Mouse (Mus musculus) lung, postnatal 0 days (tissue): Measurements from ENCODE around the gene Adgrl4. TPM values are rescaled to one million over a fixed set of nuclear protein-coding genes. Genes with fewer than 3 reads are reported as not detected.
A peak's percentile ranks its signal among the peaks of the same experiment; 100 is the strongest.

Experiments
- ATAC-seq: fragments of 200-750 bp; cut with Nextera tagmentation; 2 replicates; pipeline ENCODE4 v1.8.0; 2017; ENCODE audit warnings: moderate library complexity
- DNase-seq: peaks from one replicate; pipeline ENCODE4 v3.0.0-alpha.2; 2016; ENCODE audit warnings: low spot score
- H3K27ac ChIP-seq: fragments of 300-500 bp; sonication (generic); 2 replicates; pipeline ENCODE4 v1.5.1; 2014; ENCODE audit warnings: antibody characterized with exemption, mild to moderate bottlenecking, low read length, mixed read lengths
- H3K27me3 ChIP-seq: fragments of 300-500 bp; sonication (generic); replicated peaks from 2 replicates; pipeline ENCODE4 v1.6.1; 2014; ENCODE audit warnings: low read length, mixed read lengths; ENCODE audit not compliant: insufficient read depth
- H3K36me3 ChIP-seq: fragments of 300-500 bp; sonication (generic); 2 replicates; pipeline ENCODE4 v1.6.1; 2014; ENCODE audit warnings: low read length, mixed read lengths; ENCODE audit not compliant: insufficient read depth
- H3K4me1 ChIP-seq: fragments of 300-500 bp; sonication (generic); 2 replicates; pipeline ENCODE4 v1.6.1; 2014; ENCODE audit warnings: antibody characterized with exemption, low read depth, low read length, mixed read lengths; ENCODE audit not compliant: insufficient read depth
- H3K4me2 ChIP-seq: fragments of 300-500 bp; sonication (generic); replicated peaks from 2 replicates; pipeline ENCODE4 v1.6.1; 2014; ENCODE audit warnings: low read depth, mild to moderate bottlenecking, low read length, moderate library complexity, mixed read lengths
- H3K4me3 ChIP-seq: fragments of 300-500 bp; sonication (generic); 2 replicates; pipeline ENCODE4 v1.5.1; 2014; ENCODE audit warnings: low read depth, low read length
- H3K9ac ChIP-seq: fragments of 300-500 bp; sonication (generic); replicated peaks from 2 replicates; pipeline ENCODE4 v1.6.1; 2014; ENCODE audit warnings: low read depth, mild to moderate bottlenecking
- H3K9me3 ChIP-seq: fragments of 300-500 bp; sonication (generic); 2 replicates; pipeline ENCODE4 v1.6.1; 2016; ENCODE audit warnings: low read length, mixed read lengths
- CTCF ChIP-seq: IDR thresholded peaks from 2 replicates; pipeline ENCODE4 v1.5.1; 2016; ENCODE audit warnings: antibody characterized with exemption, mild to moderate bottlenecking
- EP300 ChIP-seq: IDR thresholded peaks from 2 replicates; pipeline ENCODE4 v1.6.1; 2016; ENCODE audit warnings: antibody characterized with exemption, mild to moderate bottlenecking, control low read depth
- WGBS: fragments of 180-500 bp; shearing (Covaris S2); extraction: QIAGEN DNeasy Blood & Tissue Kit; methylation state at CpG from one replicate; pipeline ENCODE4 v1.1.7; 2014; 5-methylcytosine and 5-hydroxymethylcytosine counted together
- polyA plus RNA-seq: library from polyadenylated mRNA; unstranded; fragments of >200 nt; fragmentation: Nextera tagmentation; extraction: Ambion mirVana; gene quantifications from 2 replicates; pipeline ENCODE4 v1.2.1, GENCODE M21; 2015

The Adgrl4 gene
- polyA plus RNA-seq, 1 experiment from 2014 or later: 41.1 TPM

GRCm38 (mm10) chr3:151556635-151557034 lies 118.9 kb downstream of the Adgrl4 start:
- no peak overlapping the region for H3K9ac ChIP-seq
- H3K4me2 ChIP-seq: no peak overlapping the region
- H3K9me3 ChIP-seq: no peaks in the 10 kb centered on the region
- no peaks in the 10 kb centered on the region for H3K27me3 ChIP-seq
- WGBS: 79% methylated on average over 2 of the region's 2 CpGs
- H3K4me1 ChIP-seq: no peaks in the 10 kb centered on the region
- TF ChIP-seq CTCF (no peak), EP300 (no peak)
- DNase-seq (no peak), ATAC-seq (no peak)
- H3K4me3 ChIP-seq: no peak overlapping the region
- H3K27ac ChIP-seq: no peak overlapping the region
- no peaks in the 10 kb centered on the region for H3K36me3 ChIP-seq

GRCm38 (mm10) chr3:151557125-151557524 lies 119.4 kb downstream of the Adgrl4 start:
- H3K4me1 ChIP-seq: no peaks in the 10 kb centered on the region
- no peaks in the 10 kb centered on the region for H3K9me3 ChIP-seq
- no peak overlapping the region for H3K4me2 ChIP-seq
- WGBS: 35% methylated on average over 2 of the region's 2 CpGs
- H3K9ac ChIP-seq: no peak overlapping the region
- H3K27ac ChIP-seq: no peak overlapping the region
- no peaks in the 10 kb centered on the region for H3K36me3 ChIP-seq
- no peak for DNase-seq
- H3K27me3 ChIP-seq: no peaks in the 10 kb centered on the region
- no peak for TF ChIP-seq EP300
- no peak for TF ChIP-seq CTCF
- H3K4me3 ChIP-seq: no peak overlapping the region
- ATAC-seq: no peak

DNA sequence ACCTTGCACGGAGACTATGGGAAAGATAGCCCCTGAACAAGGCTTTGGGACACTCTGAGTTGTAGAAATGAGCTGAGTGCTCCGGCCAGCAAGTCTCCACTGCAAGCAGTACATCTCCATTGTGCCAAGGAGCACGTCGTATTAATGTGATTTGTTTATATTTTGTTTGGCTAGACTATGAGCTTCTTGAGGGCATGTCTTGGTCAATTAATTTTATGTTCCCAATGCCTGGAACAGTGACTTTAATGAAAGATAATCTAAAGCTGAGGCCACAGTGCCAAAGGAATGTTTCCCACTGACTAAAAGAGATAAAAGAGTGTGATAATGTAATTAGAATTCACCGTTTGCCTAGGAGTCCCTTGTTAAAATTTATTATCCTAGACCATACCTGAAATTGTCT lies 119.9 kb downstream of the Adgrl4 start:
- Histone ChIP-seq H3K4me3 (no peak overlapping the region), H3K4me1 (no peaks in the 10 kb centered on the region), H3K27me3 (no peaks in the 10 kb centered on the region), H3K4me2 (no peak overlapping the region), H3K9ac (no peak overlapping the region), H3K27ac (no peak overlapping the region), H3K9me3 (no peaks in the 10 kb centered on the region), H3K36me3 (no peaks in the 10 kb centered on the region)
- TF ChIP-seq CTCF: no peak
- no peak for TF ChIP-seq EP300
- WGBS: 56% methylated on average over 5 of the region's 5 CpGs
- ATAC-seq (no peak), DNase-seq (no peak)

DNA sequence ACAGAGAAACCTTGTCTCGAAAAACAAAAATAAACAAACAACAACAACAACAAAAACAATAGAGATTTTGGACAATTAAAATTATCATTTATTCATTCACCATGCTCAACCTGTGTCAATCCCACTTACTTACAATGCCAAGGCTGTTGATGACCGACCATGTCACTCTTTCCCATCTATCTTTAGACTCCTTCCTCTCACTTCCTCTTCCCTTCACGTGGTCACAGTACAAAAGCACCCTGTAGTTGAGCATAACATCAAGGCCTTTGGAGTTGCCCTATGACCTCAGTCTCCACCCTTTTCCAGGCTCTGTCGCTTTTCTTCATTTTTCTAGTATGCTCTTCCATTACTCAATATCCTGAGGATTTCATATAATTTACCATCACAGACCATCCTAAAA lies 120.7 kb downstream of the Adgrl4 start:
- Histone ChIP-seq H3K4me2 (no peak overlapping the region), H3K4me1 (no peaks in the 10 kb centered on the region), H3K9me3 (no peaks in the 10 kb centered on the region), H3K36me3 (no peaks in the 10 kb centered on the region), H3K4me3 (no peak overlapping the region), H3K9ac (no peak overlapping the region), H3K27me3 (no peaks in the 10 kb centered on the region), H3K27ac (no peak overlapping the region)
- ATAC-seq: no peak
- TF ChIP-seq CTCF (no peak), EP300 (no peak)
- no peak for DNase-seq
- 60% methylated on average over 4 of the region's 4 CpGs for WGBS

DNA sequence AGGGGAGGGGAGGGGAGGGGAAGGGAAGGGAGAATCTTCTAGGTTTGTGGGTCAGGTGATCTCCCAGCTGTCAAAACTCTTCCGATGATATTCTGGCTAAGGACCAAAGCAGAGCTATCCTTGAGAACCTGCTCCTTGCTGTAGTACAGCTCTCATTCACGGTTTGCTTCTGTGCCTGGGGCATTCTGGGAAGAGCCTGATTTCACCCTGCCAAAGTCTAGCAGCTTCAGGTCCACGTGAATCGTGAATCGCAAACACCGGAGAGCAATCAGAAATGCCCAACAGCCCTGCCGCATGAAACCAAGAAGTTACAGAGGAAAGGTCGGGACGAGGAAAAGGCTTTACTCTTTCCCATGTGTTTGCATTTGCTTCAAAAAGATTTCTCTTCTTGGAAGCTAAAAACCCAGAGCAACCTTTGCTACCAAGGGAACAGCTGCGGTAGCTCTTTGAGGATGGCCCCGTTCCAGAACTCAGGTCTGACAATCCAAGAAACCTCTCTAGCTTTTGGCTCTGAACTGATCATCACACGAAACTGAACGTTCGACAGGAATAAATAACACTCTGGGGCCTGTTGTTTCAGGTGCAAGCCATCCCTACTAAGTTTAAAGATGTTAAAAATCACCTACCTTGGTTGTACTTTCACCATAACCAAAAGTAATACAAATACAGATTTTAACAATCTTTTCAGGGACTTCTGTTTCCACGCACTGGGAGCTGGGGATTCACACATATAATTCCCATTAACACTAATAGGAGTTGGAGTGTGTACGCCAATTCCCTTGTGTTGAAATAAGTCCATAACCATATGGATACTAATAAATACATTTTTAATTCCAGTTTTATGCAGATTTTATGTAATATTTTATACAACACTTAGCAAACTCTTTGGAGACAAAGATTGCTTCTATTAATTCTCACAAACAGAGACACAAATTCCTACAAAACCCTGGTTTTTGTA lies 128.3 kb downstream of the Adgrl4 start:
- ATAC-seq (no peak), DNase-seq (no peak)
- Histone ChIP-seq H3K27ac (no peak overlapping the region), H3K4me3 (no peak overlapping the region), H3K36me3 (no peaks in the 10 kb centered on the region), H3K4me1 (no peaks in the 10 kb centered on the region), H3K27me3 (no peaks in the 10 kb centered on the region), H3K9ac (no peak overlapping the region), H3K9me3 (no peaks in the 10 kb centered on the region), H3K4me2 (no peak overlapping the region)
- 55% methylated on average over 16 of the region's 16 CpGs for WGBS
- TF ChIP-seq EP300 (no peak), CTCF (no peak)

DNA sequence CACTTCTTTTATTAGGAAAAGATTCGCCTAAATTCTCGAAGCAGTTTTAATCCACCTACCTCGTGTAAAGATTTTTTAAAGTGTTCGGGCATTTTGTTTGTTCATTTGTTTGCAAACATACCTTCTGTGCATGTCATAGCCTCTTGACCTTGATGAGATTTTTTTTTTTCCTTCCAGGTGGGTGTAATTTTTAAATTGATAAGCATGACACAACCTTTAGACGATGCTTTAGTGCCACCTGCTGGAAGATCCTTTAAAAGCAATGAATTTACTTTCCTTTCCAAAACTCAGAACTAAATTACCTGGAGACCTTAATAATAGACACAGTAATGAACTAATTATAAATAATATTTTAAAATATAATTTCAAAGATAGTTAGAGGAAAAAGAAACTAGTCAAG lies 128.9 kb downstream of the Adgrl4 start:
- H3K9me3 ChIP-seq: no peaks in the 10 kb centered on the region
- H3K4me3 ChIP-seq: no peak overlapping the region
- H3K4me2 ChIP-seq: no peak overlapping the region
- no peaks in the 10 kb centered on the region for H3K4me1 ChIP-seq
- no peak for ATAC-seq
- no peaks in the 10 kb centered on the region for H3K36me3 ChIP-seq
- peak; percentile 20 for DNase-seq
- H3K9ac ChIP-seq: no peak overlapping the region
- TF ChIP-seq CTCF (peak; percentile 64), EP300 (no peak)
- 48% methylated on average over 5 of the region's 5 CpGs for WGBS
- no peak overlapping the region for H3K27ac ChIP-seq
- H3K27me3 ChIP-seq: no peaks in the 10 kb centered on the region
